Mouse (Mus musculus) forebrain, embryonic 11.5 days (tissue): ENCODE results near the gene Manbal. TPM values are rescaled to one million over a fixed set of nuclear protein-coding genes. Genes with fewer than 3 reads are reported as not detected.

Source experiments
- ATAC-seq: fragments of 200-750 bp; cut with Nextera tagmentation; replicated peaks from 2 replicates; pipeline ENCODE4 v1.8.0; 2017; ENCODE audit warnings: moderate TSS enrichment; ENCODE audit not compliant: low FRiP score
- DNase-seq: peaks from one replicate; pipeline ENCODE4 v3.0.0-alpha.2; 2017; ENCODE audit warnings: low spot score
- H3K27ac ChIP-seq: fragments of 300-500 bp; sonication (generic); 2 replicates; pipeline ENCODE4 v1.5.1; 2014; ENCODE audit warnings: low read depth, low read length
- H3K27me3 ChIP-seq: fragments of 300-500 bp; sonication (generic); 2 replicates; pipeline ENCODE4 v1.6.1; 2014; ENCODE audit warnings: mild to moderate bottlenecking, low read length, mixed read lengths; ENCODE audit not compliant: control insufficient read depth, insufficient read depth
- H3K36me3 ChIP-seq: fragments of 300-500 bp; sonication (generic); 2 replicates; pipeline ENCODE4 v1.6.1; 2014; ENCODE audit warnings: mild to moderate bottlenecking, low read length, moderate library complexity, mixed read lengths; ENCODE audit not compliant: control insufficient read depth, insufficient read depth
- H3K4me1 ChIP-seq: fragments of 300-500 bp; sonication (generic); replicated peaks from 2 replicates; pipeline ENCODE4 v1.6.1; 2014; ENCODE audit warnings: low read length, mixed read lengths; ENCODE audit not compliant: control insufficient read depth, insufficient read depth
- H3K4me2 ChIP-seq: fragments of 300-500 bp; sonication (generic); 2 replicates; pipeline ENCODE4 v1.6.1; 2014; ENCODE audit warnings: low read depth, mild to moderate bottlenecking, low read length, moderate library complexity, mixed read lengths; ENCODE audit not compliant: severe bottlenecking
- H3K4me3 ChIP-seq: fragments of 300-500 bp; sonication (generic); 2 replicates; pipeline ENCODE4 v1.5.1; 2014; ENCODE audit warnings: low read depth, low read length
- H3K9ac ChIP-seq: fragments of 300-500 bp; sonication (generic); 2 replicates; pipeline ENCODE4 v1.6.1; 2014; ENCODE audit warnings: low read length
- H3K9me3 ChIP-seq: fragments of 300-500 bp; sonication (generic); 2 replicates; pipeline ENCODE4 v1.6.1; 2016; ENCODE audit warnings: low read length, mixed read lengths; ENCODE audit not compliant: control insufficient read depth
- whole genome bisulfite sequencing: fragments of 180-500 bp; shearing (Covaris S2); extraction: QIAGEN DNeasy Blood & Tissue Kit; methylation state at CpG from one replicate; pipeline ENCODE4 v1.1.7; 2014; 5-methylcytosine and 5-hydroxymethylcytosine counted together
- polyA plus RNA-seq: library from polyadenylated mRNA; unstranded; fragments of >200 nt; fragmentation: Nextera tagmentation; extraction: Ambion mirVana; gene quantifications from 2 replicates; pipeline ENCODE4 v1.2.1, GENCODE M21; 2014

Gene Manbal
- polyA plus RNA-seq, 1 experiment from 2014 or later: 31.0 TPM

- Histone ChIP-seq H3K4me2 (no peak overlapping the region), H3K9ac (no peak overlapping the region), H3K4me1 (peaks cover 19% of the 10 kb centered on the region), H3K4me3 (no peak overlapping the region), H3K9me3 (no peaks in the 10 kb centered on the region), H3K36me3 (no peaks in the 10 kb centered on the region), H3K27ac (no peak overlapping the region), H3K27me3 (no peaks in the 10 kb centered on the region)
- 82% methylated on average over 11 of the region's 11 CpGs for WGBS
- DNase-seq: no peak
- ATAC-seq: no peak
Observed at GRCm38 (mm10) chr2:157422062-157422655, 54.8 kb downstream of the Manbal start.

- Histone ChIP-seq H3K4me2 (peak overlapping the region; percentile 89; the same call in 1 of the 2 replicates), H3K4me1 (peaks cover 21% of the 10 kb centered on the region), H3K4me3 (peak overlapping the region; percentile 92), H3K9me3 (no peaks in the 10 kb centered on the region), H3K27me3 (no peaks in the 10 kb centered on the region), H3K36me3 (no peaks in the 10 kb centered on the region), H3K27ac (peak overlapping the region; percentile 1; the same call in 1 of the 2 replicates), H3K9ac (peak overlapping the region; percentile 99)
- DNase-seq (peak; percentile 65), ATAC-seq (peak; percentile 13; the same call in 1 of the 2 replicates)
- 45% methylated on average over 11 of the region's 11 CpGs for WGBS
Observed at GRCm38 (mm10) chr2:157422854-157423705, 55.7 kb downstream of the Manbal start.

- H3K4me3 ChIP-seq: peak overlapping the region; percentile 92
- H3K4me1 ChIP-seq: peaks cover 15% of the 10 kb centered on the region
- no peaks in the 10 kb centered on the region for H3K36me3 ChIP-seq
- H3K9ac ChIP-seq: peak overlapping the region; percentile 99
- ATAC-seq (peak; percentile 13; the same call in 1 of the 2 replicates), DNase-seq (peak; percentile 62)
- H3K4me2 ChIP-seq: peak overlapping the region; percentile 89
- 7% methylated on average over 20 of the region's 21 CpGs for WGBS
- no peaks in the 10 kb centered on the region for H3K27me3 ChIP-seq
- H3K27ac ChIP-seq: peak overlapping the region; percentile 79
- no peaks in the 10 kb centered on the region for H3K9me3 ChIP-seq
Observed at GRCm38 (mm10) chr2:157423706-157424125, 56.3 kb downstream of the Manbal start.

- Histone ChIP-seq H3K36me3 (no peaks in the 10 kb centered on the region), H3K27me3 (no peaks in the 10 kb centered on the region), H3K27ac (peak overlapping the region; percentile 79), H3K4me1 (peaks cover 15% of the 10 kb centered on the region), H3K9me3 (no peaks in the 10 kb centered on the region), H3K4me3 (peak overlapping the region; percentile 92), H3K4me2 (peak overlapping the region; percentile 89), H3K9ac (peak overlapping the region; percentile 99)
- ATAC-seq (peak; percentile 29), DNase-seq (peak; percentile 75)
- WGBS: 1% methylated on average over 78 of the region's 98 CpGs
Observed at GRCm38 (mm10) chr2:157424126-157424903, 56.9 kb downstream of the Manbal start.

- H3K9ac ChIP-seq: peak overlapping the region; percentile 99
- H3K4me3 ChIP-seq: peak overlapping the region; percentile 92
- no peaks in the 10 kb centered on the region for H3K27me3 ChIP-seq
- peak; percentile 29 for ATAC-seq
- H3K9me3 ChIP-seq: no peaks in the 10 kb centered on the region
- H3K4me1 ChIP-seq: peaks cover 15% of the 10 kb centered on the region
- H3K4me2 ChIP-seq: peak overlapping the region; percentile 89
- H3K36me3 ChIP-seq: no peaks in the 10 kb centered on the region
- H3K27ac ChIP-seq: peak overlapping the region; percentile 79; the same call in 1 of the 2 replicates
- no peak for DNase-seq
- 67% methylated on average over 16 of the region's 16 CpGs for WGBS
Observed at GRCm38 (mm10) chr2:157424904-157425642, 57.7 kb downstream of the Manbal start.

GRCm38 (mm10) chr2:157425643-157425988 is 58.2 kb downstream of the Manbal start:
- Histone ChIP-seq H3K27ac (no peak overlapping the region), H3K9ac (no peak overlapping the region), H3K4me2 (peak overlapping the region; percentile 89), H3K27me3 (no peaks in the 10 kb centered on the region), H3K4me3 (peak overlapping the region; percentile 92; the same call in 1 of the 2 replicates), H3K9me3 (no peaks in the 10 kb centered on the region), H3K4me1 (peaks cover 15% of the 10 kb centered on the region), H3K36me3 (no peaks in the 10 kb centered on the region; the same call in 1 of the 2 replicates)
- ATAC-seq: no peak
- DNase-seq: no peak
- 80% methylated on average over 6 of the region's 6 CpGs for WGBS

- H3K4me1 ChIP-seq: peaks cover 15% of the 10 kb centered on the region
- WGBS: 80% methylated on average over 6 of the region's 6 CpGs
- no peaks in the 10 kb centered on the region for H3K9me3 ChIP-seq
- no peak for DNase-seq
- H3K4me3 ChIP-seq: no peak overlapping the region
- H3K27ac ChIP-seq: no peak overlapping the region
- H3K27me3 ChIP-seq: no peaks in the 10 kb centered on the region
- no peak overlapping the region for H3K9ac ChIP-seq
- no peaks in the 10 kb centered on the region; the same call in 1 of the 2 replicates for H3K36me3 ChIP-seq
- no peak for ATAC-seq
- H3K4me2 ChIP-seq: no peak overlapping the region
Observed at GRCm38 (mm10) chr2:157426171-157426570, 58.8 kb downstream of the Manbal start.

- Histone ChIP-seq H3K36me3 (no peaks in the 10 kb centered on the region; the same call in 1 of the 2 replicates), H3K4me1 (peaks cover 15% of the 10 kb centered on the region), H3K9ac (no peak overlapping the region), H3K4me2 (no peak overlapping the region), H3K27ac (no peak overlapping the region), H3K27me3 (no peaks in the 10 kb centered on the region), H3K9me3 (no peaks in the 10 kb centered on the region), H3K4me3 (no peak overlapping the region)
- DNase-seq (no peak), ATAC-seq (no peak)
- WGBS: 81% methylated on average over 5 of the region's 5 CpGs
Observed at GRCm38 (mm10) chr2:157427164-157427563, 59.8 kb downstream of the Manbal start.
